Mouse (Mus musculus): Measurements from ENCODE around the gene Rsph1.

DNA sequence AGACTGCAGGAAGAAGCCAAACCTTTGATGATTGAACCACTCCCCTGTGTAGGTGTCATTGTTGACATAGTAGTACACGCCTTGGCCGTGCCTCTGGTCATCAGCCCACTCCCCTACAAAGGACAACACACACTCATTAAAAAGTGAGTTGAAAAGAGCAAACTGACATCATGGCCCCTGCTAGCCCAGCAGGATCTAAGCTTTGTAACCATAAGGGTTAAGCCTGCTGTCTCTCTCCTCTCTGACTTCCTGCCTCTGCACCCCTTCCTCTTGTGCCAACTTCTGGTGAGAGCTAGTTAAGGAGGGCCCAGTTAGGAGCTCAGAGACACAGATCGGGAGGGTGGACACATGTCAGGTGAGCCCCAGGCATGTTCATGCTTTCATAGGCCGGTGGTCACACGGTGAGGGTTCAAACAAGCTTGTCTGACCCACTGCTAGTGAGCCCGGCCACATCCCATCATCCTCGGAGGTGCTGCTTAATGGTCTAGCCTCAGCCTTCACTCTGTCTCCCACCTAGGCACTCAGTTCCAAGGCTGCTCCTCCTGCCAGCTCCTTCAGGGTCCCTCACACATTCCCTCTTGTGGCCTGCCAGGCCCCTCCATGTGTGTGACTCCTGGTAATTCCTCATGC, 10.7 kb downstream of the Rsph1 start:
- TF ChIP-seq TCF12 (IDR thresholded peaks at IDR 0.05; ENCODE audit: insufficient read depth, poor library complexity, severe bottlenecking) = no peak
- no peak for TF ChIP-seq USF1 (IDR thresholded peaks at IDR 0.05; ENCODE audit: low read depth)
- TF ChIP-seq POLR2A (IDR thresholded peaks at IDR 0.05; ENCODE audit: insufficient read length, low read depth) = no peak
- TF ChIP-seq MAX (IDR thresholded peaks at IDR 0.05; ENCODE audit: low read depth) = no peak
- no peak for TF ChIP-seq CEBPB (IDR thresholded peaks at IDR 0.05; ENCODE audit: insufficient read depth, poor library complexity, severe bottlenecking)
- TF ChIP-seq POLR2AphosphoS2 (IDR thresholded peaks at IDR 0.05; ENCODE audit: insufficient read length, low read depth) = no peak
- no peak for TF ChIP-seq TCF3 (IDR thresholded peaks at IDR 0.05; ENCODE audit: insufficient read length, low read depth)
- no peak for TF ChIP-seq MYOG (IDR thresholded peaks at IDR 0.05; ENCODE audit: control insufficient read depth in 1 of 3, insufficient read depth in 1 of 3, insufficient read length in 2 of 3, low read depth in 2 of 3)
- TF ChIP-seq E2F4 (IDR thresholded peaks at IDR 0.05; ENCODE audit: insufficient read depth) = no peak
- no peak for TF ChIP-seq SRF (IDR thresholded peaks at IDR 0.05; ENCODE audit: control insufficient read depth, insufficient read length, low read depth)
- no peak for TF ChIP-seq MYOD1 (IDR thresholded peaks at IDR 0.05; ENCODE audit: control insufficient read depth in 1 of 3, insufficient read length in 2 of 3, low read depth in 2 of 3)
- TF ChIP-seq REST (IDR thresholded peaks at IDR 0.05; ENCODE audit: insufficient read depth, insufficient read length) = no peak
